Mouse (Mus musculus): ENCODE data around the gene Birc2. TPM values are rescaled to one million over a fixed set of nuclear protein-coding genes. Genes with fewer than 3 reads are reported as not detected.
A peak's percentile ranks its signal among the peaks of the same experiment; 100 is the strongest.
"Not testable (repeated sequence)": the region's sequence is repeated elsewhere in the genome, so short reads cannot be mapped to it uniquely, and the experiment has no call there.

The Birc2 gene
- 21.0 and 23.5 TPM in 2 replicates for polyA plus RNA-seq (2012; rRNA removed)

DNA sequence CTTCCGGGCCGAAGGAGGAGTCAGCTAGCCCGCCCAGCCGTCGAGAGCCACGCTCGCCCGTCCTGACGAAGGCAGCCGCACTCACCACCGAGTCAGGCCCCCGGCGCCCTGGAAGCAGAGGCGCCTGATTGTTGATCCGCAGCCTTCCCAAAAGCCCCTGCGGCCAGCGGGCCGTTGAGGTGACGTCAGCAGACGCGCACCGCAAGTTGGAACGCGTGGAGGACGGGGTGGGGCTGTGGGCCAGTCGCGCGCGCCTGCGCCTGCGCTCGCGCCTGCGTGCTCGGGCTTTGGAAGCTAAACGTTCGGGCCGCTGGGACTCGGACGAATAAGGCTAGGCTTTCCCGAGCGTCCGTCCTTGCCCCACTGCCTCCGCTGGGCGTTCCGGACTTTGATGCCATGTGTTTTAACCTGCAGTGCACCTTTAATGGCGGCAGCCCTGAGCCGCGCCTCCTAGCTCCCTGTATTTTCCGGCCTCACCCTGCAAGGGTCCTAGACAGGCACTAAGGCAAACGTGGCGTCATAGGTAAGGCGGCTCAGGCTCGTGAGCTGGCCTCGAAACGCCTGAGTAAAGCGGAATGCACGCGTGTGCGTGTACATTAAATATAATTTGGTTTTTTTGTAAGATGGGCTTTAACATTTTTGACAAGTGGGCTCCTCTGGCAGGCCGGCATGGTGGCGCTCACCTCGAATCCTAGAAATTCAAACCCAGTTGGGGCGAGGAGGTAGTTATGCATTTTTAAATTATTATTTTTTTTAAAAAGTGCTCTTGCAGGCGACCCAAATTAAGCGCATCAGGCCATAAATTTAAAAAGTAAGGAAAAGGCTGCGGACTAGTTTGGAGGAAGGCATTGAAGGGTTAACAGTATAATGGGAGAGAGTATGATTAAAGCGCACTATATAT, at the start of gene Birc2:
Gene Birc2 (minus strand): TSS at position 160 of the 901 bp plus-strand sequence.
- DNase-seq (ENCODE audit: low read depth): peak; percentile 73

DNA sequence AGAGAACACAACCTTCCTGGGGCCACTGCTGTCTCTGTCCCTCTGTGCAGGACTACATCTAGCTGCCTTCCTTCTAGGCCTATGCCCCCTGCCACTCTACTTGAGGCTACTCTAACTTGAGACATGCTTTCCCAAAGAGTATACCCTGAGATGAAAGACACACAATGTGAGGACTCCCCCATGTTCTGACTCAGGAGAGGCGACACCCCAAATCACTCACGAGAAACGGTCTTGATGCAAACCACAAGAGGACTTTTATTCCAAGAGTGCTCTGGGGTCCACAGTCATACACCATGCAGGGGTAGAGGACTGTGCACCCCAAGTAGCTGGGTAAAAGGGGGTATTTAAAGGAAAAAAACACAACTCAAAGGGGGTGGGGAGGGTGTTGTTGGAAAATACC, 47.5 kb upstream of the Birc2 start:
- no peak for DNase-seq (ENCODE audit: low read depth)

DNA sequence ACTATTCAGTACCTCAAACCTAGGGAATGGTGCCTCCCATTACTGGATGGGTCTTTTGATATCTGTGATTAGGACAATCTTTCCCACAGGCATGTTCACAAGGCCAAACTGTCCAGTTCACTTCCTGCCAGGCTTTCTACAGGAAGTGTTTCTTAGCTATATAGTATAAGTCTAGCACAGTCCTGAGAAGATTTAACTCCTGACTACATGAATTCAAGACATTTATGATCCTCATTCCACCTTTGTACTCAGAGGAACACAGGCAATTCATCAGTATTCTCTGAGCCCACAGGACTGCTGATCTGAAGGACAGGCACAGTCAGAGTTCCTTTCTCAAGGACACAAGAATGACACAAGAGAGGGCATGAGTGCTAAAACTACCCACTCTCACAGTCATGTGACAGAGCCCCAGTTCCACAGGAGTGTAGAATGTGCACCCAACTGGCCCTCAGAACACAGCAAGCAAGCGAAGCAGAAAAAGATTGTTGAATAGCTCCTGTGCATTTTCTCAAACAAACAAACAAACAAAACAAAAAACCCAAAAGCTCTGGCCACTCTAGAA, 45.5 kb upstream of the Birc2 start:
- no peak for DNase-seq (ENCODE audit: low read depth)

DNA sequence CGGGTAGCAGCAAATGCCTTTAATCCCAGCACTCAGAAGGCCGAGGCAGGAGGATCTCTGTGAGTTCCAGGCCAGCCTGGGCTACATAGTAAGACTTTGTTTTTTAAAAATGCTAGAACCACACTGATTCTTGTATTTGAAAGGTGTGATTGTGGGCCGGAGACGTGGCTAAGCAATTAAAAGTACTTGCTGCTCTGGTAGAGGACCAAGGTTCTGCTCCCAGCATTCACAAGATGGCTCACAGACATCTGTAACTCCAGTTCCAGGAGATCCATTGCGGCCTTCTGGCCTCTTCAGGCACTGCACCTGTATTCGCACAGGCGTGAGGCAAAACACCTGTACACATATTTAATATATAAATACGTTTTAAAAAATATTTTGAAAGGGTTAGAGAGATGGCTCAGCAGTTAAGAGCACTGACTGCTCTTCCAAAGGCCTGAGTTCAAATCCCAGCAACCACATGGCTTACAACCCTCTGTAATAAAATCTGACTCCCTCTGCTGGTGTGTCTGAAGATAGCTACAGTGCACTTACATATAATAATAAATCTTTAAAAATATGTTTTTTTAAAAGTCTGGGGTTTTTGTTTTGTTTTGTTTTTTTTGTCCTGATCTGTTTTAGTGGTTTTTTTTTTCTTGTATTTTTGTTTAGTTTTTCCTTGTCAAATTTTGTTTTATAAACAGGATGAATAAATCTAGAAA, 36.8 kb upstream of the Birc2 start:
- no peak for DNase-seq (ENCODE audit: low read depth)

DNA sequence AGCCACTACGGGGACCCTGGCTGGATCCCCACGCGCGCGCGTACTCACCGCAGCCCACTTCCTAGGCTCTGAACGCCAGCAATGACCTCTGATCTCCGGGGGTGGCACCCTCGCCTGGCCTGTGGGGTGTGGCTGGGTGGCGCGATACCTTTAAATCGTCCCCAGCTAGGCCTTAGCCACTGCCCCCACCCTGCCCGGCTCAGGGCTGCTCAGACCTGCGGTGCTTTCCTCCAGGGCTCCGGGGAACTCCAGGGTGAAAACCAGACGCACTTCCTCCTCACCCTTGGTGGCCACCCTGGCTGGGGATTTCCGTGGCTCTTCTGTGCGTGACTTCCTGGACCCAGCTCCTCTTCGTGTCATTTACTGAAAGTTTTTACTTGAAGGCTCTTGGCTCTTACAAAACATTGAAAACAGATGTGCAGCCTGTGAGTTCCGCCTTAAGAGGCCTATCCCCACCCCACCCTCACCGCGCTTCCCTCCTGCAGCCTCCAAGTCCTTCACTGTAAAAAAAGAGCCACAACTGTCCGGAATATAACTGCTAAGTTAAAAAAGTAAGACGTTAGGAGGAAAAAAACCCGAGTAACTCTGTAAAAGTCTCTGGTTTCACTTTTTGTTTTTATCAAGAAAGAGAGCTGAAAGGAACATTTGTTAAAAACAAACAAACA, 36.0 kb upstream of the Birc2 start, which contains the start of gene Birc3:
Gene Birc3 (minus strand): TSS at position 412 of the 665 bp plus-strand sequence.
- no peak for DNase-seq (ENCODE audit: low read depth)

DNA sequence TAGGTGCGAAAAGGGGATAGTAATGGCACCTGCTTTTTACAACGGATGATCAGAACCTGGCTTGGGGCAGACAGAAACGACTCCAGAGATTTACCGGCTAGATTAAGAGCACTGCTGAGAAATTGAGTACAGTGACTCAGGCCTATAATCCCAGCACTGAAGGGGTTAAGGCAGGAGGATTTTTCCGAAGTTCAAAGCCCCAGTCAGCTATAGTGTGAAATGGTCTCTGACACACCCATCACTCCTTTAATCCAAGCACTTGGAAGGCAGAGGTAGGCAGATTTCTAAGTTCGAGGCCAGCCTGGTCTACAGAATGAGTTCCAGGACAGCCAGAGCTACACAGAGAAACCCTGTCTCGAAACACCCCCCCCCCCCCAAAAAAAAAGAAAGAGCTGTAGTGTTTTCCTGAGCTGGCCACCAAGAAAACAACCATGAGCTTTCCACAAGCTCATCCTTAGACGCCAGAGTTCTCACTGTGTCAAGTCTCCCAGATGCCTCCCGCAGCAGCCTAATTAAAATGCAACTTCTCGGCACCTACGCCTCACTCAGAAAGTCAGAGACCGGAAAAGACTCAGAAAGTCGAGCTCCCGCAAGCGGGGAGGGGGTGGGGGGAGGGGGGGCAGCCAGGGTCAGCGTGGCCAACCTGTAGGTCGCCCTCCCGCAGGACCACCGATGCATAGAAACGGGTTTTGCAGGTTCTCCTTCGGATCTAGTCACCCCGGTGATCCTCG, 35.3 kb upstream of the Birc2 start:
- DNase-seq (ENCODE audit: low read depth): no peak

DNA sequence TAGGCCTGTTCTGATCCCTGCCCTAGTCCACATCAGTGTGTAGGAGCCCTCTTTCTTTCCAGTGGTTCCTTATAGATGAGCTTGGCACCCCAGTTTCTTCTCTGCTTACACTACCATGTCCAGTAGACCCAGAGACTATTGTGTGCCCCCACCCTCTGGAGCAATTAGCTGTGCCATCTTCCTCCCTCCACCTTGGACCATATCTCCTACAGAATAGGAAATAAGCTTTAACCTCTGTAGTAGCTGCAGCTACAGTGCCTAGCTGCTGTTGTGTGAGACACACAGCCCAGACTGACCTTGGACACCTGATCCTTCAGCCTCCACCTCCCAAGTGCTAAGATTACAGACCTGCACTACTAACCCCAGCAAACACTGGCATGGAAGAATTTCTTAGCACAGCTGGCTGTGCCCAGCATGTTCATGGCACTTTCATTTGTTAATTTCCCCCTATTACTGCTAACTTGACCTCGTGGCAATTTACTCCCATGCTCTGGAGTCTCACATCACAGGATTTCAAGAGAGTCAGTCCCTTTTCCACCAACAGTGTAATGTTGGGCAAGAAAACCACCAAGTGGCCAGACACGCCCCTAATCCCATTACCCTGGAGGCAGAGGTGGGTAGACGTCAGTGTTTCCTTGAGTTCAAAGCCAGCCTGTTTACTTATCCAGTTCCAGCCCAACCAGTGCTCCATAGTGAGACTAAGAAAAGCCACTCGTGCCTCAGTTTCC, 34.6 kb upstream of the Birc2 start:
- DNase-seq (ENCODE audit: low read depth): peak; percentile 54

DNA sequence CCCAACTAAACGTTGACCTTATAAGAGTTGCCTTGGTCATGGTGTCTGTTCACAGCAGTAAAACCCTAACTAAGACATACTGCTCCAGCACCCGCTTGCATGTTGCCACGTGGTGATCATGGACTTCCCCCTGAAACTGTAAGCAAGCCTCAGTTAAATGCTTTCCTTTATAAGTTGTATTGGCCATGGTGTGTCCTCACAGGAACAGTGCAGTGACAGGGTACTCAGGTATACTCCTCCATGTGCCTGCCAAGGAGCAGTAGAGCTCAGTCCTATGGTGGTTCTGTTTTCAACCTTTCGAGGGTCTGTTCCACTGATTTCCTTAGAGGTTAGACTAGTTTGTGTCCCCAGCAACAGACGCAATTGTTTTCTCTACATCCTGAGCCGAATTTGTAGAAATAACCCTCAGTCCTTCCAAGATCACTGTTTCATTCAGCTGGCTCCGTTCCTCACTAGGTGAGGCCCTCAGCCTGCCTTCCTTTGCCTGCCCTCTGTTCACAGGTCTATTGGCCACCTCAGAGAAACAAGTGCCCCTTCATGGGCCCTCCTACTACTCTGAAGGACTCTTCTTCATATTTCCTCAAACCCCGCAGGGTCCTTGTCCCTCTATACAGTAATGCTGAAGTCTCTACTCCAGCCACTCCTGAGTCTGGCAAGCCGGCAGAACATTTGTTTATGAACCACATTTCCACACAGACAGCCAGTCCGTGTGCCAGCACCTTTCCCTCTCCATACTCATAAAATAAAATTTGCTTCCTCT, 33.9 kb upstream of the Birc2 start:
- no peak for DNase-seq (ENCODE audit: low read depth)

DNA sequence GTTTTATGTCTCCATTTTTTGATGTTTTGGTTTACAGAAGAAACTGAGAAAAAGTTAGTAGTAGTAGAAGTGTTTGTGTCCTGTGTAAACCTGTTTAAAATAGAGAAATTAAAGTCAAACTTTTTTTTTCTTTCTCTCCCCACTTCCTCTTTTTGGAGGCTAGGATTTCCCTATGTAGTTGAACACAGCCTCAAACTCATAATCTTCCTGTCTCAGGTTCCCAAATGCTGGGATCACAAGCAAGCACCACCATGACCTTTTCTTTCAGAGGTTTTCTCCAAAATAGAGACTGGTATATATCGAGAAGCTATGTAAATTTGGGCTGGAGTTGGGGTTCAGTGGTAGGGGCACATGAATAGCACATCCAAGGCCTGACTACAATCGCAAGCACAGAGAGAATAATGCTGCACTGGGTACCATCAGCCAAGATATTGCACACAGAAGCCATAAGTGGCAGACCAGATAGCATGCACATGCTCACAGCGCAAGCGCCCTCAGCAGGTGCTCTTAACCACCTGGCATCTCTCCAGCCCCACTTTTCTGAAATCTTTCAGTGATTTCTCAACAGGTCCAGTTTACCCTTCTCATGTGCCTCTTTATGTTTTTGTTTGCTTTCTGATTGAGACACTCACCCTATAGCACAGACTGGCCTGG, 32.1 kb upstream of the Birc2 start:
- peak; percentile 76 for DNase-seq (ENCODE audit: low read depth)

DNA sequence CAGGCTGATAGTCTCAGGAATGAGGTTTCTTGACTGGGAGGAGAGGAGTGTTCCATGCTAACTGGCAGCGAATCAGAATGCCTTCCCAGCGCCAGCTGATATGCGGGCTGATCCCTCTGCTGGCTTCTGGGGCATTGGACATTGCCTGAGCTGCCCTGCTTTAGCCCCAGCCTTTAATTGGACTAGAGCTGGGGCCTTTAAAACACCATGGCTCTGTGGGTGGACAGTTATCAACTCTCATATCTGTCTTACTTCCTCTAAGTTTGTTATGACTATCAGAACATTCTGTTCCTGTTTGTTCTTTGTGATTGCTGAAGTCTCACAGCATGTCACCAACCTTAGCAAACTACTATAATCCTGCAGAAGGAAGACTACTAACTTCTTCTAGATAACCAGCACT, 31.1 kb upstream of the Birc2 start:
- DNase-seq (ENCODE audit: low read depth): no peak

DNA sequence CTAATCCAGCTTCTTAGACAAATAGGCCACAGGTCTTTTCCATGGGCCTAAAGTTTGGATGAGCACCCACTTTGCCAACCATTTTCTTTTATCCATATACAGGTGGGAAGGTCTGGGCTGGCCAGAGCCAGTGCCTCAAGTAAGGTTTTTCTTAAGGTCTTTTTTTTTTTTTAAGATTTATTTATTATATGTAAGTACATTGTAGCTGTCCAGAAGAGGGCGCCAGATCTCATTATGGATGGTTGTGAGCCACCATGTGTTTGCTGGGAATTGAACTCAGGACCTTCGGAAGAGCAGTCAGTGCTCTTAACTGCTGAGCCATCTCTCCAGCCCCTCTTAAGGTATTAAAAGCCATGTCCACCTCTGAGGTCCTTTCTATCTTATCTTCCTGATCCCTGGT, 30.1 kb upstream of the Birc2 start:
- DNase-seq (ENCODE audit: low read depth): not testable (repeated sequence)

DNA sequence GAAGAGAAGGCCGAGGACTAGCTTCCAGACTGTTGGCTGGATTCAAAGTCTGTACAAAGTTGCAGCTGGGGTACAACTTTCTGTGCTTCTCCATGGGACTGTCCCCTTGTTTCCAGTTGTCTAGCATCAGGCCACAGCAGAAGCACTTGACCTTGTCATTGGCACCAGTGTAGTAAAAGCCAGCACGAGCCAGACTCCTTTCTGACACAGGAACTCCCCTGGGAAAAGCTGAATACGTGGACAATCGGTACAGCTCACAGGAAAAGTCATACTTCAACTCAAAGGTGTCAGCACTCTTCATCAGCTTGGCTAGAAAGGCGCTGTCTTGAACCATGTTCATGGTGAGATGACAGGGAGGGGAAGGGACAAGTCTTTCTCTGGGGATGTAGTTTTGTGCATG, 24.1 kb upstream of the Birc2 start:
- DNase-seq (ENCODE audit: low read depth): no peak

DNA sequence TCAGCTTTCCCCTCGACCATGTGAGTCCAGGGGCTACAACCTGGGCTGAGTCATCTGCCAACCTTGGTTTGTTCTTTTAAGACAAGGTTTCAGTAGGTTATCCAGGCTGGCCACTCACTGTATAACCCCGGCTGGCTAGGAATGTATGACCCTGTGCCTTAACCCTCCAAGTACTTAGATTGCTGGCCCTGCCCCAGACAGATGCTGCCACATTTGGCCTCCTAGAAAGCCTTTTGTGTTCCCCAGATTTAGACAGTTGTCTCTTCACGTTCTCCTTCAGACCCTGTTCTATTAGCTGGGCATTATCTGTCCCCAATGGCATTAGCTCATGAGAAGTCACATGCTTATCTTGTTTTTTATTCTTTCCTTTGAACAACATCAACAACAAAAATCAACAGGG, 19.0 kb upstream of the Birc2 start:
- no peak for DNase-seq (ENCODE audit: low read depth)

DNA sequence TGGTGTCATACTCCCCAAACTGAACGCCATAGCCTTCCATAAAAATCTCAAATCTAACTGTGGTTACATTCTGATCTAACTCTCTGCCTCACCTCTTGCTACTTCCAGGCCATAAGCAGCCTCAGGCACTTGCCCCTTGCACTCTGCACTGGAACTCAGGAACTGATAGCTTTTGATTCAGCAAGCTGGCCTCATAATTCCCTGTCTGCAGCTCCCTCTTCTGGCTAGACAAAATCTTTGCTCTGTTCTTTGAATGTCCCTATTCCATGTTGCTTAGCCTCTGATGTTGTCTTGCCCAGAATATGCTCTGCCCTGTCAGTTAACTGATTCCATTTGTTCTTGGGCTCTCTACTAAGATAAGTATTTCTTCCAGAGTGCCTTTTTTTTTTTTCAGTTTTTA, 18.5 kb upstream of the Birc2 start:
- DNase-seq (ENCODE audit: low read depth): no peak

DNA sequence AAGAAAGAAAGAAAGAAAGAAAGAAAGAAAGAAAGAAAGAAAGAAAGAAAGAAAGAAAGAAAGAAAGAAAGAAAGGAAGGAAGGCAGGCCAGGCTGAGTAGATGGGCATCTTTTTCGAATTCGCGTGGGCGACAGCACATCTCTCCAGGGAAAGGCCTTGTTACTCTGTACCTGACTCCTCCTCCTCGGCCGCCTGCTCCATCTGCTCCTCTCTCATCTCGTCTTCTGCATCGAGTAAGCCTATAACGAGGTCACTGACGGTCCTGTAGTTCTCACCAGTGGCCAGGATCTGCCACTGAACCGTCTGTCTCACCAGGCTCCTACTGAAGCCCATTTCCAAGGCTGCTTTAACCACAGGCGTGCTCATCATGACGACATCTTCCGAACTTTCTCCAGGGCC, 17.3 kb upstream of the Birc2 start:
- DNase-seq (ENCODE audit: low read depth): not testable (repeated sequence)

DNA sequence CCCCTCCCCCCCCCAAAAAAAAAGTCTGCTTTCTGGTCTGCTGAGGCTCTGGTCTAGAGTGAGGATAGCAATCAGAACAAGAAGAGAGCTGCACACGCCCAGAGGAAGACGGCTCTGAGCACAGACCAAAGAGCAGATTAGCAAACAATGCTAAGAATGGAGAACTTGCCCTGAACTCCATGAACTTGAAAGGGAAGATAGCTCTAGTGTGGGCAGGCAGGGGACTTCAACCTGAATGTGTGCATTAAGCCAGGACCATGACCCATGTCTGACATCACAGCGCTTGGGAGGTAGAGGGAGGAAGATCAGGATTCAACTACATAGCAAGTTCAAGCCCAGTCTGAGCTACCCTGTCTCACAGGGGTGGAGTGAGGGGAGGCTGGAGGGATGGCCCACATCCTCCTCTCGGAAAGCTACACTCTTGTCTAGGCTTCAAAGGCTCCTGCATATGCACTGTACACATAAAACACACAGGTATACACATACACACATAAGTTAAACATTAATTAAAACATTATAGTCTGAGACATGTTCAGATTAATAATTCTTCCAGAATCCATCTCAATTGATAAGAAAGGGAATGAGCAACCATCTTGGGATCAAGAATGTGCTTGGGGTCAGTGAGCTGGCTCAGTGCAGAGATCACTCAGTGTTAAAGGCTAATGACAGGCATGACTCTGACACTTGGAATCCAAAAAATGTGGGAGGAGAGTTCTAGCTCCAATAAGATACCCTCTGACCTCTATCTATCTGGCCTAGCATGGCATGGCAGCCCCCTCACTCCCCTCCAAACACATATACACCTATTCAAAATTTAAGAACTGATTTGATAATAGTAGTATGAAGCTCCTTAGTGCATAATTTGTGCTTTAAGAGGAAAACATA, 15.7 kb upstream of the Birc2 start:
- DNase-seq (ENCODE audit: low read depth): no peak

DNA sequence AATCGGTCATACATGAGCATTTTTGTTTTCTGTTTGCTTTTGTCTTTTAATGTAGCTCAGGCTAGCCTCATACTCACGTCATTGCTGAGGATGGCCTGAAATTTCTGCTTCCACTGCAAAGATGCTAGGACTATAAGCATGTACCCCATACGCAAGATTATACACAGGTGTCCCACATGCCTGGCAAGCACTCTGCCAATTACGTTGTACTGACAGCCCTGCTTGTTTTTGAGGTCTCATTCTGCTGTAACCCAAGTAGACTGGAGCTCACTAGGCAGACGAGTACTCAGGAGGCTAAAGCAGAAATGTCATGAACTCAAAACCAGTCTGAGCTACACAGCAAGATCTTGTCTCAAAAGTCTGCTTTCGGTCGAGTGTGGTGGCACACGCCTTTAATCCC, 15.0 kb upstream of the Birc2 start:
- no peak for DNase-seq (ENCODE audit: low read depth)

DNA sequence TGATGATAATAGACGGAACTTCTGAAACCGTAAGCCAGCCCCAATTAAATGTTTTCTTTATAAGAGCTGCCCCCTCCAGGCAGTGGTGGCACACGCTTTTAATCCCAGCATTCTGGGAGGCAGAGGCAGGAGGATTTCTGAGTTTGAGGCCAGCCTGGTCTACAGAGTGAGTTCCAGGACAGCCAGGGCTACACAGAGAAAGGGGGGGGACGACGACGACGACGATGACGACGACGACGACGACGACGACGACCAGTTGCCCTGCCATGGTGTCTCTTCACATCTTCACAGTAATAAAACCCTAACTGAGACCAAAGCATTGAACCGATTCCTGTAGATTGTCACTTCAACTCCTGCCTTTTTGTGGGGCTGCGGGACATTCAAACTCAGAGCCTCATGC, 11.3 kb upstream of the Birc2 start:
- DNase-seq (ENCODE audit: low read depth): no peak

All from gonadal fat pad, adult 2 months (tissue).